Mouse (Mus musculus) midbrain, embryonic 14.5 days (tissue): Measurements from ENCODE around the gene Cnot10. TPM values are rescaled to one million over a fixed set of nuclear protein-coding genes. Genes with fewer than 3 reads are reported as not detected.

ENCODE experiments used
- ATAC-seq: fragments of 200-750 bp; cut with Nextera tagmentation; 2 replicates; pipeline ENCODE4 v1.8.0; 2017; ENCODE audit warnings: moderate number of reproducible peaks, moderate library complexity; ENCODE audit not compliant: low FRiP score, low TSS enrichment
- DNase-seq: peaks from one replicate; pipeline ENCODE4 v3.0.0-alpha.2; 2015
- H3K27ac ChIP-seq: fragments of 300-500 bp; sonication (generic); replicated peaks from 2 replicates; pipeline ENCODE4 v1.5.1; 2014; ENCODE audit warnings: mild to moderate bottlenecking, low read depth, low read length, moderate library complexity
- H3K27me3 ChIP-seq: fragments of 300-500 bp; sonication (generic); 2 replicates; pipeline ENCODE4 v1.6.1; 2014; ENCODE audit warnings: low read length, control low read depth, mixed read lengths; ENCODE audit not compliant: control insufficient read depth, insufficient read depth
- H3K36me3 ChIP-seq: fragments of 300-500 bp; sonication (generic); 2 replicates; pipeline ENCODE4 v1.6.1; 2014; ENCODE audit warnings: low read length, control low read depth; ENCODE audit not compliant: control insufficient read depth, insufficient read depth
- H3K4me1 ChIP-seq: fragments of 300-500 bp; sonication (generic); 2 replicates; pipeline ENCODE4 v1.6.1; 2014; ENCODE audit warnings: mild to moderate bottlenecking, antibody characterized with exemption, low read length, control low read depth; ENCODE audit not compliant: control insufficient read depth, insufficient read depth
- H3K4me2 ChIP-seq: fragments of 300-500 bp; sonication (generic); 2 replicates; pipeline ENCODE4 v1.6.1; 2014; ENCODE audit warnings: mild to moderate bottlenecking, low read length, moderate library complexity
- H3K4me3 ChIP-seq: fragments of 300-500 bp; sonication (generic); replicated peaks from 2 replicates; pipeline ENCODE4 v1.5.1; 2014; ENCODE audit warnings: low read depth, low read length
- H3K9ac ChIP-seq: fragments of 300-500 bp; sonication (generic); replicated peaks from 2 replicates; pipeline ENCODE4 v1.6.1; 2014; ENCODE audit warnings: mild to moderate bottlenecking, low read length, moderate library complexity
- H3K9me3 ChIP-seq: fragments of 300-500 bp; sonication (generic); 2 replicates; pipeline ENCODE4 v1.6.1; 2016; ENCODE audit warnings: low read length, control low read depth, mixed read lengths; ENCODE audit not compliant: control insufficient read depth
- WGBS: fragments of 180-500 bp; shearing (Covaris S2); extraction: QIAGEN DNeasy Blood & Tissue Kit; methylation state at CpG from one replicate; pipeline ENCODE4 v1.1.7; 2014; 5-methylcytosine and 5-hydroxymethylcytosine counted together
- polyA plus RNA-seq: library from polyadenylated mRNA; unstranded; fragments of >200 nt; fragmentation: Nextera tagmentation; extraction: Ambion mirVana; gene quantifications from 2 replicates; pipeline ENCODE4 v1.2.1, GENCODE M21; 2014

The Cnot10 gene
- polyA plus RNA-seq, 1 experiment from 2014 or later = 56.7 TPM

GRCm38 (mm10) chr9:114583812-114584182 is 56.2 kb downstream of the Cnot10 start:
- peak; percentile 78; the same call in 1 of the 2 replicates for ATAC-seq
- under 1% methylated on average over 23 of the region's 23 CpGs for WGBS
- peak overlapping the region; percentile 23; the same call in 1 of the 2 replicates for H3K4me3 ChIP-seq
- peak; percentile 85 for DNase-seq
- no peaks in the 10 kb centered on the region for H3K27me3 ChIP-seq
- no peak overlapping the region for H3K9ac ChIP-seq
- peak overlapping the region; percentile 52 for H3K4me2 ChIP-seq
- no peaks in the 10 kb centered on the region for H3K9me3 ChIP-seq
- H3K4me1 ChIP-seq = peaks cover 6% of the 10 kb centered on the region
- peaks cover 21% of the 10 kb centered on the region for H3K36me3 ChIP-seq
- 0 out of 2 replicates have a peak overlapping the region, but pooled peaks have one; percentile 13 for H3K27ac ChIP-seq

GRCm38 (mm10) chr9:114578646-114579045 is 61.3 kb downstream of the Cnot10 start:
- DNase-seq (no peak), ATAC-seq (no peak)
- Histone ChIP-seq H3K4me2 (no peak overlapping the region), H3K36me3 (no peaks in the 10 kb centered on the region), H3K4me3 (no peak overlapping the region), H3K9ac (no peak overlapping the region), H3K9me3 (no peaks in the 10 kb centered on the region), H3K27me3 (no peaks in the 10 kb centered on the region), H3K4me1 (no peaks in the 10 kb centered on the region), H3K27ac (no peak overlapping the region)
- WGBS = 88% methylated on average over 11 of the region's 11 CpGs

GRCm38 (mm10) chr9:114576001-114576400 is 64.0 kb downstream of the Cnot10 start:
- no peak for DNase-seq
- no peak for ATAC-seq
- H3K27me3 ChIP-seq = no peaks in the 10 kb centered on the region
- no peaks in the 10 kb centered on the region for H3K36me3 ChIP-seq
- WGBS = 96% methylated on average over 1 of the region's 1 CpGs
- H3K9ac ChIP-seq = no peak overlapping the region
- H3K4me1 ChIP-seq = no peaks in the 10 kb centered on the region
- H3K27ac ChIP-seq = no peak overlapping the region
- H3K9me3 ChIP-seq = no peaks in the 10 kb centered on the region
- H3K4me3 ChIP-seq = no peak overlapping the region
- no peak overlapping the region for H3K4me2 ChIP-seq

- Histone ChIP-seq H3K4me3 (no peak overlapping the region), H3K4me1 (no peaks in the 10 kb centered on the region), H3K9me3 (no peaks in the 10 kb centered on the region), H3K9ac (no peak overlapping the region), H3K36me3 (no peaks in the 10 kb centered on the region), H3K27ac (no peak overlapping the region), H3K27me3 (no peaks in the 10 kb centered on the region), H3K4me2 (no peak overlapping the region)
- no peak for DNase-seq
- WGBS = 72% methylated on average over 5 of the region's 5 CpGs
- no peak for ATAC-seq
These were observed 66.5 kb downstream of the Cnot10 start for GRCm38 (mm10) chr9:114573528-114573927.

- DNase-seq (no peak), ATAC-seq (no peak)
- H3K4me3 ChIP-seq = no peak overlapping the region
- no peak overlapping the region for H3K9ac ChIP-seq
- H3K27me3 ChIP-seq = no peaks in the 10 kb centered on the region
- no peaks in the 10 kb centered on the region for H3K9me3 ChIP-seq
- WGBS = 86% methylated on average over 5 of the region's 5 CpGs
- H3K27ac ChIP-seq = no peak overlapping the region
- no peaks in the 10 kb centered on the region for H3K4me1 ChIP-seq
- H3K4me2 ChIP-seq = no peak overlapping the region
- no peaks in the 10 kb centered on the region for H3K36me3 ChIP-seq
These were observed 71.1 kb downstream of the Cnot10 start for GRCm38 (mm10) chr9:114568682-114569474.

GRCm38 (mm10) chr9:114564667-114565066 is 75.3 kb downstream of the Cnot10 start:
- Histone ChIP-seq H3K27me3 (peaks cover 40% of the 10 kb centered on the region), H3K4me1 (peaks cover 4% of the 10 kb centered on the region; the same call in 1 of the 2 replicates), H3K27ac (no peak overlapping the region), H3K4me3 (peak overlapping the region; percentile 58), H3K36me3 (no peaks in the 10 kb centered on the region), H3K4me2 (peak overlapping the region; percentile 86), H3K9ac (peak overlapping the region; percentile 61; the same call in 1 of the 2 replicates), H3K9me3 (no peaks in the 10 kb centered on the region)
- no peak for ATAC-seq
- no peak for DNase-seq
- WGBS = 1% methylated on average over 10 of the region's 10 CpGs

- Histone ChIP-seq H3K27ac (peak within 1 kb of the TSS; percentile 14), H3K27me3 (peaks cover 45% of the 10 kb centered on the region), H3K4me2 (peak within 1 kb of the TSS; percentile 86)
These were observed 76.0 kb downstream of the Cnot10 start, which contains the start of gene Trim71 for GRCm38 (mm10) chr9:114563761-114564606. TSS of gene Trim71 (minus strand) at chr9:114564369.

GRCm38 (mm10) chr9:114562919-114563751 is 76.8 kb downstream of the Cnot10 start:
- no peaks in the 10 kb centered on the region for H3K36me3 ChIP-seq
- H3K4me1 ChIP-seq = peaks cover 4% of the 10 kb centered on the region; the same call in 1 of the 2 replicates
- H3K9ac ChIP-seq = peak overlapping the region; percentile 61
- no peaks in the 10 kb centered on the region for H3K9me3 ChIP-seq
- H3K27me3 ChIP-seq = peaks cover 52% of the 10 kb centered on the region
- H3K4me3 ChIP-seq = peak overlapping the region; percentile 58
- ATAC-seq (peak; percentile 53), DNase-seq (peak; percentile 85)
- peak overlapping the region; percentile 86 for H3K4me2 ChIP-seq
- under 1% methylated on average over 122 of the region's 122 CpGs for WGBS
- H3K27ac ChIP-seq = peak overlapping the region; percentile 14

More at GRCm38 (mm10) chr9:114563761-114564606, 76.0 kb downstream of the Cnot10 start, which contains the start of gene Trim71:
- under 1% methylated on average over 91 of the region's 91 CpGs for WGBS
- H3K9ac ChIP-seq = peak within 1 kb of the TSS; percentile 61
- peak; percentile 75 for DNase-seq
- no peaks in the 10 kb centered on the region for H3K9me3 ChIP-seq
- H3K36me3 ChIP-seq = no peaks in the 10 kb centered on the region
- peak; percentile 20; the same call in 1 of the 2 replicates for ATAC-seq
- peaks cover 4% of the 10 kb centered on the region; the same call in 1 of the 2 replicates for H3K4me1 ChIP-seq
- peak within 1 kb of the TSS; percentile 58 for H3K4me3 ChIP-seq
